Mouse (Mus musculus) left cerebral cortex, postnatal 14 days (tissue): ENCODE results near the gene Nek6. TPM values are rescaled to one million over a fixed set of nuclear protein-coding genes. Genes with fewer than 3 reads are reported as not detected.
A peak's percentile ranks its signal among the peaks of the same experiment; 100 is the strongest.

Experiments
- DNase-seq, 2 experiments: peaks; one replicate each; pipeline ENCODE4 v3.0.0; 2021 to 2022; ENCODE audit warnings: low spot score in 2 of 2, mixed read lengths in 1 of 2
- intact Hi-C: fragments of 180-260 bp; cut with DNase I; formaldehyde crosslinking; loops from one replicate; pipeline ENCODE4 v1.15.1; 2025
- total RNA-seq, 2 experiments: library from RNA; stranded (reverse); gene quantifications; 2 replicates each; pipeline ENCODE4 v1.2.3; 2021

Gene Nek6
- total RNA-seq, 2 experiments from 2014 or later: 26.3 to 28.9 TPM

DNA sequence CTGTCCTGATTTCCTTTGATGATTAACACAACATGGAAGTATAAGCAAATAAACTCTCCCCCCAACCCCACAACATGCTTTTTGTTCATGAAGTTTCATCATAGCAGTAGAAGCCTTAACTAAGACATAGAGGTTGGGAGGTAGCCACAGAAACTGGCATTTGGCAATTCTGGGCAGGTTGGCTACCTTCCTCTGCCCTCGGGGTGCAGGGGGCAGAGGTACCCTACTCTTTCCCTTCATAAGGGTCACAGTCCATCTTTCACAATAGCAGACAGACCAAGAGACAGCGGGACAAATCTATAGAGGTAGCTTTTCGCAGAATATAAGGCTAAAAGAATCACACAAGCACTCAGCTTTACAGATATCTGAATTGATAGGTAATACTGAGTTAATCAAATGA, 8.7 kb upstream of the Nek6 start:
- no peak for DNase-seq
- intact Hi-C loops: no loop called here

DNA sequence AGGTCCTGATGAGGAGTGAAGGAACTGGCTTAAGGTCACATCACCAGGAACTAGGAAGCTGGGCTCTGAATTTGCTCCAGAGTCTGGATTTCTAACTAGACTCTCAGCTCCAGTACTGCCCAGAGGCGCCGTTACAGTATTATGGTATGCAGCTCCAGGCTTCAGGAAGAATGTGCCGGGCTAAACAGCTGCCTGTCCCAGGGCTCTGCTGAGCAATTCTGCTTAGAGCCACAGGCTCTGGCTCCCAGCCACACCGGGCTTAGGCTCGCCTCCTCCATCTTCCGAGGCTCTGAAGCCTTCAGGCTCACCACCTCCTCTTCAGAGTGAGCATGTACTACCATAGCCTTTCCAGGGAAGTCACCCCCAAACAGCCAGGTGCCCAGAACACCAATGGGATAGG, 7.1 kb upstream of the Nek6 start:
- DNase-seq: no peak
- intact Hi-C loops: no loop called here

- intact Hi-C loops: no loop called here
- no peak for DNase-seq
Measured at GRCm38 (mm10) chr2:38507181-38507580, 4.3 kb upstream of the Nek6 start.

DNA sequence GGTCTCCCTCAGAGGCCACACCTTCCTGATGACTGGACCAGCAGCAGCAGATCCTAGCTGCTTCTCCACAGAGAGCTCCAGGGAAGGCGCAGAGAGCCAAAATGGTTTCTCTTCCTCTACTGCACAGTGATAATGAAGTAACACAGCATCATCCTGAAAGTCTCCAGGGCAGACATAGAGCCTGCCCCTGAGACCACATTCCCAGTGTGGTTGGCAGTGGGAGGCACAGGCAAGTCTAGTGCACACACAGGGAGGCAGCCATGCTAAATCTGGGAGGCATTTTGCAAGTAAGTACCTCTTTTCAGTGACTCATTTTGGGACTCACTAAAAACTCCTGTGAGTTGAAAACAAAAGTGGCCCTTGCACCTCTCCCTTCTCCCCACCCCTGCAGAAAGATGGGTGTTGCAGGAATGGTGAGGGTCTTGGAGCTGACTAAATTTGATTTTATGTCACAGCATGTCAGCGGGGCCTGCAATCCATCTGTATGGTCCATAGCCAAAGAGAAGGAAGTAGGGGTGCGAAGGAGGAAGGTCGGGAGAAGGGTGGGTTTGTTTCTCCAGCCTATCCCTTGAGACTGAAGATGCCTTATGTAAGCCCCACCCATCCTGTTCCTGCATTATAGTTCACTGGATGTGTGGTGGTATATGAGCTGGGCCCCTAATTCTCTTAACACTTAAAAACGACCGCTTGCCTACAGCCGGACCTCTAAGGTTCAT, 2.3 kb upstream of the Nek6 start:
- DNase-seq: no peak
- intact Hi-C loops: no loop called here

DNA sequence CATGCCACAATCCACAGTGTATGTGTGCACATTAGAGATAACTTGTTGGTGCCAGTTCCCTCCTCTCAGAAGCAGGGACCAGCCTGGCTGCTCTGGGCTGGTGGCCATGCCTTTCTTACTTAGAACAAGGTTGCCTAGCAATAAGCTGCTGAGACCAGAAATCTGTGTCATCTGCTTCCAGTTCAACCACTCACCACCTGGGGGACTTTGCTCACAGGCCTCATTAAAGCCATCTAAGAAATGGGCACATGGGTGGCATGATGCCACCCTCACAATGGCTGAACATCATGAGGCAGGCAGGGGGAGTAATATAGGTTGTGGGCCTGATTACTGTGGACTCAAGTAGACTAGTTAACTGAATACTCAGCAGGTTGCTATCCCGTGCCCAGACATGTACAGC, 1.3 kb upstream of the Nek6 start:
- peak; percentile 49 to 89 for DNase-seq
- intact Hi-C loops: loop anchor here (5.0 kb wide), 2 partner anchors 78 to 87 kb away; no protein-coding TSS in a partner anchor

- DNase-seq: peak in 1 of 2 experiments; percentile 47
- intact Hi-C loops: loop anchor here (5.0 kb wide), 2 partner anchors 80 to 85 kb away; no protein-coding TSS in a partner anchor
Measured at GRCm38 (mm10) chr2:38512308-38513182, 1.1 kb downstream of the Nek6 start.

DNA sequence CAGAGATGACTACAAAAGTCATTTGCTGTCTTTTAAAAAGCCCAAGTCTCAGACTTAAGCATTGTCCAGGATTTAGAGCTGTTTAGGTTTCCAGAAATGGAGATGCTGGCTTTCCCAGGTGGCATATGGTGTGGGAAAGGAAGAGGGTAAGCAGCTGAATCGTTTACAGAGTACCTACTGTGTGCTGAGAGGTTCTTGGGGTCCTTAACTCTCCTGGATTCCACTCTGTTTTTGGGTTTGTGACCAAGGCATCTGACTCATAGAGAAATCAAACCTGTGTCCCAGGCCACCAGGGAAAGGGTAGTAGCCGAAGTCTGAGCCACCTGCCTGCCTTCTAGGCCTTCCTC, 1.7 kb downstream of the Nek6 start:
- intact Hi-C loops: loop anchor here (5.0 kb wide), 2 partner anchors 81 to 84 kb away; no protein-coding TSS in a partner anchor
- DNase-seq: no peak

DNA sequence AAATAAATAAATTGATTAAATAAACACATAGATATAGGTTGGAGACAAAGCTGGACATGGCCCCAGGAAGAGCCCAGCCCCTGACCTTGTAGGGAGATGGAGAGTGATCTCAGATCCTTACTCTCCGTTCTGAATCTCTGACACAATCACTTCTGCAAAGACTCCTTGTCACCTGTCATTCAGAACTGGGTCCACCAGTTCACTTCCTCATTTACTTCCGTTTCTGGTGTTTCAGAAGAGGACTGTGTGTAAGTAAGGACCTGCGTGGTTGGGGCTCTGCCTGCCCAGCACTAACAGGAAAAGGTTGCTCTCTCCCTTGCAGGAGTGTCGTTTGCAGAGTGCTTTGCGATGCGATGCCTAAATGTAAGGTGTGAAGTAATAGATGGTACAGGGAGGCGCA, 3.0 kb downstream of the Nek6 start:
- intact Hi-C loops: loop anchor here (5.0 kb wide), 2 partner anchors 82 to 83 kb away; no protein-coding TSS in a partner anchor
- DNase-seq: no peak

- DNase-seq: no peak
- intact Hi-C loops: no loop called here
Measured at GRCm38 (mm10) chr2:38515446-38515845, 4.0 kb downstream of the Nek6 start.

DNA sequence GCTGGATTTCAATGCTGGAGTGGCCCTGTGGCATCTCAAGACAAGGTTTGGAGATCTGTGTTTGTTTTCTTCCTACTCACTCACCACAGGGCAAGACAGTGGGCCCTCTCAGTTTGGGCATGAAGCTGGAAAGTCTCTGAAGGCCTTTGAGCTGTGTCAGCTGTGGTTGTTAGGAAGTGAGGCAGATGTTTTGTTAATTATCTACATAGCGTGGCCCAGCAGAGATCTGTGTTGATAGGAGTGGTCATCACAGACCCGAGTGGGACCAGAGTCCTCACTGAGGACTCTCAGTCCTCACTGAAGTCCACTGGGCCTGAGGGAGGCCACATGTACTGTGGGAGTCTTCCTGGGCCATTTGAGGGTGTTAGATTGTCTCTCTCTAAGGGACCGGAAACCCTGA, 5.0 kb downstream of the Nek6 start:
- intact Hi-C loops: no loop called here
- DNase-seq: no peak

DNA sequence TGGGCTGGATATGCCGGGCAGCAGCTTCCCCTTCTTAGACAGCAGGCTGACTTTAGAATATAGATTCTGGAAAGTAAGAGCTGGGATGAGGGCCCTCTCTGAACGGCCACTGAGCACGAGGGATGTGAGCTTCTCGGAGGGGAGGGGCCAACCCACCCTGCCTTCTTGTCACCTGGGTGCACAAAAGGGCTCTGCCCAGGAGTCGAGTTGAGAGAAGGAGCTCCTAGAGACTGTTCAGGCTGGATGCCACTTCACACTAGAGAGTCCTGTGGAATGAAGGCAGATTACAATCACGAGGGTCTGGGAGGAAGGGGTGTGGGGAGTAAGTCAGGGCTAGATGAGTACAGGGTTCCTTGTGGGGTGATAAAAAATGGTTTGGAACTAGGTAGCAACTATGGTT, 5.6 kb downstream of the Nek6 start:
- intact Hi-C loops: no loop called here
- DNase-seq: no peak

DNA sequence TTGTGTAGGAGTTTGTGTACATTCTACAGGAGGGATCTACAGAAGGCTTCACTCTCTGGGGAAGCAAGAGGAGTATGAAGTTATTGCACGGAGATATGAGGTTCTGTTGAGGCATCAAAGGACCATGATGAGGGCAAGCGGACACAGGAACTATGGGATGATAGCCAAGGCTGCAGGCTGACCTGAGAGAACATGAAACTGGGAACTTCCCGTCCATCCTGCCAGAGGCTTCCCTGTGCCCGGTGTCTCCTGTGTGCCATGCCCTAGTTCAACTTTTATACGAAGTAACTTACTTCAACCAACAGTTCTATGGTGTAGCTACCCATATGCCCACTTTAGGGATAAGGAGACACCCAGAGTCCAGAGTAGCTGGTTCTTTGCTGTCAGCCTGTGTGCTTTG, 7.3 kb downstream of the Nek6 start:
- DNase-seq: no peak
- intact Hi-C loops: no loop called here

DNA sequence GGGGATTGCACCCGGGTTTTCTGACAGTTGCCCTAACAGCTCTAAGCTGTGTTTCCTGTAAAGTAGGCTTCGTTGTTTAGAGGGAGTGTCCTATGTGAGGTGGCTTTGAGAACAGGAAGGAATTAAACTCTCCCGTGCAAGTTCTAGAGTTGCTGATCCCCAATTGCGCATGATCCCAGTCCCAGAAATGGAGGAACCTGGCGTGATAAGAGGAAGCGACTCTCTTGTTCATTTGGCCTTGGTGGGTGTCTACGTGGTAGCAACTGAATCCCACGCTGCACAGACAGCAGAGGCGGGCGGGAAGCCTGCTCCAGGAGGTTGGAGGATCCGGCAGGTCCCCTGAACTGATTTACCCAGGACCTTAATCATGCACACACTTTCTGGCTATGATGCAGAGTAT, 8.5 kb downstream of the Nek6 start:
- DNase-seq: no peak
- intact Hi-C loops: no loop called here

GRCm38 (mm10) chr2:38521618-38522017, 10.2 kb downstream of the Nek6 start:
- no peak for DNase-seq
- intact Hi-C loops: no loop called here

- intact Hi-C loops: no loop called here
- no peak for DNase-seq
Measured at GRCm38 (mm10) chr2:38522354-38522753, 10.9 kb downstream of the Nek6 start.

GRCm38 (mm10) chr2:38523781-38524445, 12.5 kb downstream of the Nek6 start:
- intact Hi-C loops: no loop called here
- DNase-seq: no peak

- no peak for DNase-seq
- intact Hi-C loops: no loop called here
Measured at GRCm38 (mm10) chr2:38525034-38525433, 13.6 kb downstream of the Nek6 start.

- intact Hi-C loops: no loop called here
- DNase-seq: no peak
Measured at GRCm38 (mm10) chr2:38529582-38530152, 18.2 kb downstream of the Nek6 start.

DNA sequence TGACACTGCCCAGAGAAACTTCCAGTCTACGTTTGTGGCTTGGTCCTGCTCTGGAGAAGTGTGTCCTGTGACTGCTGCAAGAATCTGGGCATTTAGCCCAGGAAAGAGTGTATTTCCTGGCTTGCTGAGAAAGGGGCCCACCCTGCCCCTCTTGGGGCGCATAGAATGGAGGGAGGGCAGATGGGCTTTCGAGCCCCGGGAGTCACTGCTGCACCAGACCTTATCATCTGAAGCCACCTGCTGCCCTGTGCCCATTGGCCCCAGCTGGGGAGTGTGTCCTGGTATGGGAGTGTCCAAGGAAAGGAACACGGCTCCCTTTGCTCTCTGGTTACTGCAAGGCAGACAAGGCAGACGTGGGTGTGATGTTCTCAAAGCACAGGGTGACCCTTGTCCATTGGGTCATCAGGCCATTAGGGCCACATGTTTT, 19.5 kb downstream of the Nek6 start:
- no peak for DNase-seq
- intact Hi-C loops: no loop called here

- intact Hi-C loops: no loop called here
- DNase-seq: no peak
Measured at GRCm38 (mm10) chr2:38533322-38533721, 21.9 kb downstream of the Nek6 start.
